Mouse (Mus musculus): ENCODE data around the gene Gpx8. TPM values are rescaled to one million over a fixed set of nuclear protein-coding genes. Genes with fewer than 3 reads are reported as not detected.
A peak's percentile ranks its signal among the peaks of the same experiment; 100 is the strongest.
"Not testable (repeated sequence)": the region's sequence is repeated elsewhere in the genome, so short reads cannot be mapped to it uniquely, and the experiment has no call there.

Gene Gpx8
- polyA plus RNA-seq, 1 experiment from 2014 or later, result not detected

DNA sequence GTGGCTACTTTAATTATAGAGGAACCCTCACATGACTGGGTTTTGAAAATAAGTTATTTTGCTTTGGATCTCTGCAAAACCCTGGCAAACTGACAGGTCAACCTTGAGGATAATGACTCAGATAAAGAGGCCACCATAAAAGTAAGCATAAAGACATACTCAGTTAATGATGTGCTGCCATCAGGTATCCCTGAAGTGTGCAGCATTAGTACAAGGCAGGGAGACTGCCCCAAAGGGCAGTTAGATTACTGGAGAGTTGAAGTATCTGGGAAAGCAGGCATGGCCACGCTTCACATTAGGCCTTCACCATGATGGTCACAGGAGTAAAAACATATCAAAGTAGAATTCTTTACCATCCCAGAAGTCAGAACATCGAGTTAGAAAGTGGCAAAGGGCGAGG, 1.3 kb downstream of the Gpx8 start:
- no peak overlapping the region for H3K27ac ChIP-seq
- no peaks in the 10 kb centered on the region for H3K79me2 ChIP-seq (ENCODE audit: inconsistent target)
- WGBS (ENCODE audit: missing documents), result 87% methylated on average over 3 of the region's 3 CpGs
- H3K36me3 ChIP-seq (ENCODE audit: inconsistent target), result no peaks in the 10 kb centered on the region
- no peak overlapping the region for H3K4me3 ChIP-seq (ENCODE audit: inconsistent target)

DNA sequence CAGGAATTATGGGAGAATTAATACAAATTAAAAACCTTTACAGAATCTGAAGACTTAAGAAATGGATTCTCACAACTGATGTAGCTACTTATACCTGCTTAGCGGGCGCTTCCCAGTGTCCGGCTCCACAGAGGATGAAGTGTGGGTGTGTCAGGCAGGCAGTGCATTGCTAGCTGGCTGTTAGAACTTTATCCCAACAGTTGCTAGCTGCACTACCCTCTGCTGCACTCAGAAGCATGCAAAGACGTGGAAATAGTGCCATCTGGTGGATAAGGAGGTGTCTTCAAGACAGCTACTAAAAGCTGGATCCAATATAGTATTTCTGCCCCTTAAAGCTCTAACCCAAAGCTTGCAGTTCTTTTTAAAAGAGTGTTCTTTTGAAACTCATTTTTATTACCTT, 10.4 kb downstream of the Gpx8 start:
- H3K79me2 ChIP-seq (ENCODE audit: inconsistent target), result no peaks in the 10 kb centered on the region
- H3K4me3 ChIP-seq (ENCODE audit: inconsistent target), result no peak overlapping the region
- WGBS (ENCODE audit: missing documents), result 0% methylated on average over 4 of the region's 4 CpGs
- H3K27ac ChIP-seq, result no peak overlapping the region
- H3K36me3 ChIP-seq (ENCODE audit: inconsistent target), result no peaks in the 10 kb centered on the region

DNA sequence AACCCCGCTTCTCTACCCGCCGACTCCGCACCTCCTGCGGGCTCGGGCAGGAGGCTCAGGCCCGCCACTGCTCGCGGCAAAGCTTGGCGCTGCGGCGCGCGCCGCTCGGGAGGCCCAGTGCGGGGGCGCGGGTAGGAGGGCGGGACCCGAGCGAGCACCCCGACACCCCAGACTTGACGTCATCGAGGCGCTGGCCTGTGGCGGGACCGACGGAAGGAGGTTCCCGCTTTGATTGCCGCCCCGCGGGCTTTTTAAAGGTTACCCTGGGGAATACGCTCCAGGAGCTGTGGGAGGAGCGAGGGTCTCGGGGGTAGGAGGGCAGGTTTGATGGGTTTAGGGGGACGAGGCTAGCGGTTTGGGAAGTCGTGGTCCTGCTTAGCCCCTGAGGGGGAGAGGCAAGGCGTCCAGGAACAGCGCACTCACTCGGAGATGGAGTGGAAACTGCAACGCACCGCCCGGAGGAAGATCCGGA, 11.2 kb downstream of the Gpx8 start, which contains the start of gene Cdc20b:
Gene Cdc20b (plus strand): TSS at position 162 of the 472 bp plus-strand sequence.
- Histone ChIP-seq H3K79me2 (ENCODE audit: inconsistent target) (no peaks in the 10 kb centered on the region), H3K36me3 (ENCODE audit: inconsistent target) (no peaks in the 10 kb centered on the region), H3K4me3 (ENCODE audit: inconsistent target) (peak within 1 kb of the TSS; percentile 26; the same call in 1 of the 2 replicates), H3K27ac (no peak within 1 kb of the TSS)
- 0% methylated on average over 46 of the region's 46 CpGs for WGBS (ENCODE audit: missing documents)

DNA sequence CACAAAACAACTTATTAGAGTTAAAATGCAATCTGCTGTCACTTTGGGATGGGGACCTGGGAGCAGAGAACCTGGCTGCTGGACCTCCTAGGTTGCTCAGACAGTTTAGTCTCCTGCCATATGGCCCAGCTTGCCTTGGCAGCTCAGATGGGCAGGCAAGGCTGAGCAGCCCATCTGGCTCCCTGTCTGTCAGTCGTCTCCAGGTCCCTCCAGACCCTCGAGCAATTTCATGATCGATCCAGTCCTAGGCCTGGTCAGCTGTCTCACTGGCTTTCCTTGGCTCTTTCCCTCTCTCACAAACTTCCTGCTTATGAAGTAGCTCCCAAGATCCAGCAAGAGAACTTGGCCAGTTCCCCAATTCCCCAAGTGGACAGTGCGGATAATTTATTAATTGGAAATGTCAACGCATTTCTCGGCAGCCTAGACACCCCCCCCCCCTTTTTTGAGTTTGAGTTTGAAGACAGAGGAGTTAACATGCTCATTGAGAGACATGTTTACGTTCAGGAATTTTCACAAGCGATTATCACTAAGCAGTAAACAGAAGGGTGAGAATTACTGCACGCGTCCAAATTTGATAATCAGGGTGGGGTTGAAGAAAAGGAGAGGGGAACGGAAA, 11.8 kb downstream of the Gpx8 start:
- Histone ChIP-seq H3K4me3 (ENCODE audit: inconsistent target) (no peak overlapping the region), H3K79me2 (ENCODE audit: inconsistent target) (no peaks in the 10 kb centered on the region), H3K27ac (no peak overlapping the region), H3K36me3 (ENCODE audit: inconsistent target) (no peaks in the 10 kb centered on the region)
- 4% methylated on average over 11 of the region's 11 CpGs for WGBS (ENCODE audit: missing documents)

DNA sequence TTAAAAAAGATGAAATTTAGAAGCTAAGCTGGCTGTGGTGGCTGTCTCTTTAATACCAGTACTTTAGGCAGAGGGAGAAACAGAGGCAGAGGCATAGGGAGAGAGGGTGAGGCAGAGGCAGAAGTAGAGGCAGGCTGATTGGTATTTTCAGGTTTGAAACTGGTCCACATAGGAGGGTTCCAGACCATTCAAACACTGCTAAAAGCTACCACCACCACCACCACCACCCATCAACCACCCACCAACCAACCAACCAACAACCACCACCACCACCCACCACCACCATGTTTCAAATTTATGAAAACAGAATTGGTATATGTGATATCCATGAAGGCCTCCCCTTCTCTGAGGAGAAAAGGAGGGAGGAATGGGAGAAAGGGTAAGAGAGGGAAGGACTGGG, 13.4 kb downstream of the Gpx8 start:
- no peak overlapping the region for H3K27ac ChIP-seq
- no peaks in the 10 kb centered on the region for H3K79me2 ChIP-seq (ENCODE audit: inconsistent target)
- H3K36me3 ChIP-seq (ENCODE audit: inconsistent target), result no peaks in the 10 kb centered on the region
- no peak overlapping the region for H3K4me3 ChIP-seq (ENCODE audit: inconsistent target)

DNA sequence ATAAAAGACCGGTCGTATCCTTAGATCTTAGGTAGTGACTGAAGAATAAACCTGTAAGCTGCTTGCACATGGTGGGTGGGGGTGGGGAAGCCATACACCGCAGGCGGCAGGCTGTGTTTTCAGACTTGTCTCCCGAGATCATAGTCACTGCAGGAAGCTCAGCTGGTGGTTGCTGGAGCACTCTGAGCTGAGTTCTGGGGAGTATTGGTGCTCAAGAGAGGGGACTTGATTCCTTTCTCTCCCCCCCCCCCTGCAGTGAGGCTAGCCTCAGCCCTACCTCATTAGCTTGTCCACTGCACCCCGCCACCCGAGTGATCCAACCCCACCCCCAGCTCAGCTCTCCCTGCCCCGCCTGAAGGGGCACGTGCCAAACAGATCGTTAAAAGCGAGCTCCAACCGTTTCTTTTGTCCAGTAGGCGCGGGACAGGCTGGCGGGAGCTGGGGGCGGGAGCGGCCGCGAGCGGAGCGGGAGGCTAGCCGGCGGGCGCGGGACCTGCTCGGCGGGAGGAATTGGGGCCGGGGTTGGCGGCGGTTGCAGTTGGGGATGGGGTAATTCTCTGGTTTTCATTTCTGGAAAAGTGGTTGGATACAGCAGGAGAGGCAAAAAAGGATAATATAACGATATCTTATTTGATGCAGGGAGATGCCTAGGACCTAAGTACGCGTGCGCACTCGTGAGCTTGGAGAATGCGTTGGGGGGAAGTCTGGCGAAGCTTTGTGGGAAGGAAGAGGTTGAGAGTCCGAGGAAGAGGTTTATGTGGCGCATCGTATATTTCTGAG, 14.2 kb downstream of the Gpx8 start:
- Histone ChIP-seq H3K36me3 (ENCODE audit: inconsistent target) (no peaks in the 10 kb centered on the region), H3K27ac (no peak overlapping the region), H3K4me3 (ENCODE audit: inconsistent target) (no peak overlapping the region), H3K79me2 (ENCODE audit: inconsistent target) (no peaks in the 10 kb centered on the region)
- 1% methylated on average over 40 of the region's 40 CpGs for WGBS (ENCODE audit: missing documents)

DNA sequence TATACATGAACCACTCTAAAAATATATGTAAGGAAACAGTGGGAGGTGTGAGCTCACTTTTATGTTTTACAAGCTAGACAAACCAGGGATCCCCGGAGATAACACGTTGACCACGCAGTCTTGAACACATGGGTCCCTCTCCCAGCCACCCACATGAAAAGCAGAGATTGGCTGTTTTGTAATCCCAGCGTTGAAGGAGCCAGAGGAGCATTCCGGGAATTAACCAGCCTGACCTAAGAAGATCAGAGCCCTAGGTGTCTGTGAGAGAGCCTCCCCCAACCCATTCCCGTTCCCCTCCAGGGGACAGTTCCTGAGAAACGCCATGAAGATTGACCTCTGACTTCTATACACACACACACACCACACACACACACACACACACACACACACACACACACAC, 14.9 kb downstream of the Gpx8 start:
- 3% methylated on average over 7 of the region's 7 CpGs for WGBS (ENCODE audit: missing documents)
- no peak overlapping the region for H3K4me3 ChIP-seq (ENCODE audit: inconsistent target)
- no peaks in the 10 kb centered on the region for H3K79me2 ChIP-seq (ENCODE audit: inconsistent target)
- H3K36me3 ChIP-seq (ENCODE audit: inconsistent target), result no peaks in the 10 kb centered on the region
- no peak overlapping the region for H3K27ac ChIP-seq

DNA sequence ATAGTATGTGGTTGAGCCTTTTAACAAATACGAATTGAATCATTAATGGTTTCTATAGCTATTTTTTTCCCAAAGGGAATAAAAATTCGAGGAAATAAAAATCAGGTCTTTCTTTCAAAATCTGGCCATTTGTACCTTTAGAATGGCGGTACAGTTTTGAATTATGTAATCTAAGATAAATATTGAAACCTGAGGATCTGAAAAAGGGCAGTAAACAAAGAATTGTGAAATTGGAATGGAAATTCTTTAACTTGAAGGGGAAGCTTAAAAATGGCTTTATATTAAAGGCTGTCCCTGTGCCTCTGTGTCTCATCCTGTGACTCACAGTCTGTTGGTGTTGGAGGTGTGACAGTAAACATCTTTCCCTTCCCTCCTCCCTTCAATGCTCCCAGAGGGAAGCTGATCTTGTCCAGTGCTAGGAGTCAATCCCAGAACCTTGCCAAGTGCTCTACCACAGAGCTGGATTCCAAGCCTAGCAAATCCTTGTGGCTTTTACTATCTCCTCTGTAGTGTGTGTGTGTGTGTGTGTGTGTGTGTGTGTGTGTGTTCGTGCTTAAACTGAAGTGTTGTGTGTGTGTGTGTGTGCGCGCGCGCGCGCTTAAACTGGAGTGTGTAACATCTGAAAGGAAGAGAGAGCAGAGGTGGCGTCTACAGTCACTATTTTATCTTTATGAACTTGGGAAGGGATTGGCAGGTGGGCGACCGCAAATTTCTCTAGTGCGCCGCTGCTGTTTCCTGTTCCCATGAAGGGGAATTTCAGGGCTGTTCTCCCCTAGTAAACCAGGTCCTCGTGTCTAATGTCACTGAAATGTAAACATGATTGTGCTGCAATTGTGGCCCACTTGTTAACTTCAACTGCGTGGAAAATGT, 22.7 kb downstream of the Gpx8 start:
- Histone ChIP-seq H3K36me3 (ENCODE audit: inconsistent target) (no peaks in the 10 kb centered on the region), H3K27ac (no peak overlapping the region), H3K79me2 (ENCODE audit: inconsistent target) (no peaks in the 10 kb centered on the region), H3K4me3 (ENCODE audit: inconsistent target) (no peak overlapping the region)
- WGBS (ENCODE audit: missing documents), result 43% methylated on average over 16 of the region's 17 CpGs

DNA sequence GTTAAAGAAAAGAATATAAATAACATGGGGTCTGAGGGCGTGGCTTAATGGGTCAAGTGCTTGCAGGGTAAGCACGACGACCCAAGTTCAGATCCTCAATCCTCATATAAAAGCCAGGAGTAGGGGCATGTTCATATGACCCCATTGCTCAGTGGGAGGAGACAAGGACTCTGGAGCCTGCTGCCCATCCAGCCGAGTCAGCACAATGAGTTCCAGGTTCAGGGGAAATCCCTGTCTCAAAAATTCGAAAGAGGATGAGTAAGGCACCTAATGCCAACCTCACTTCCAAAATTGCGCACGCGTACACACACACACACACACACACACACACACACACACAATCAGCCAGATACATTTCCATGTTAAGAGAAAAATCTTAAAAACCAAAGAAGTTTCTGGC, 23.7 kb downstream of the Gpx8 start:
- Histone ChIP-seq H3K36me3 (ENCODE audit: inconsistent target) (no peaks in the 10 kb centered on the region), H3K79me2 (ENCODE audit: inconsistent target) (no peaks in the 10 kb centered on the region), H3K4me3 (ENCODE audit: inconsistent target) (no peak overlapping the region), H3K27ac (no peak overlapping the region)
- WGBS (ENCODE audit: missing documents), result 79% methylated on average over 7 of the region's 8 CpGs

DNA sequence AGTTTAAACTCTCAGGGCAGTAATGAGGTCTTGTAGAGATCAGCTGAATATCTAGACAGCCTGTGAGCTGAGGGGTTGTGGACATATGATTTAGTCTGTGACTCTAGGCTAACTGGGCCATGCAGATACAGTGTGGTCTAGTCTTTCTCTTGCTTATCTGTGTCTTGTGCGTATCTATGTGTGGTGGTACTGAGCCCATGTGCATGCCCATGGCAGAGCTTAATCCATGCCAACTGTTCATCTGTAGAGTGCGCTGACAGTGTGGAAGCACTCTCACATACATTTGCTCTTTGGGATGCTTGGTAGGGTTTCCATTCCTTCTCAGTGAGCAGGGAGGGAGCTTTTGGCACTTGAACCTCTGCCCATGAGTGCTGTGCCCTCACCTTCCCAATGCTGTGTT, 24.7 kb downstream of the Gpx8 start:
- H3K27ac ChIP-seq, result no peak overlapping the region
- H3K36me3 ChIP-seq (ENCODE audit: inconsistent target), result no peaks in the 10 kb centered on the region
- no peak overlapping the region for H3K4me3 ChIP-seq (ENCODE audit: inconsistent target)
- WGBS (ENCODE audit: missing documents), result 92% methylated on average over 2 of the region's 2 CpGs
- H3K79me2 ChIP-seq (ENCODE audit: inconsistent target), result no peaks in the 10 kb centered on the region

DNA sequence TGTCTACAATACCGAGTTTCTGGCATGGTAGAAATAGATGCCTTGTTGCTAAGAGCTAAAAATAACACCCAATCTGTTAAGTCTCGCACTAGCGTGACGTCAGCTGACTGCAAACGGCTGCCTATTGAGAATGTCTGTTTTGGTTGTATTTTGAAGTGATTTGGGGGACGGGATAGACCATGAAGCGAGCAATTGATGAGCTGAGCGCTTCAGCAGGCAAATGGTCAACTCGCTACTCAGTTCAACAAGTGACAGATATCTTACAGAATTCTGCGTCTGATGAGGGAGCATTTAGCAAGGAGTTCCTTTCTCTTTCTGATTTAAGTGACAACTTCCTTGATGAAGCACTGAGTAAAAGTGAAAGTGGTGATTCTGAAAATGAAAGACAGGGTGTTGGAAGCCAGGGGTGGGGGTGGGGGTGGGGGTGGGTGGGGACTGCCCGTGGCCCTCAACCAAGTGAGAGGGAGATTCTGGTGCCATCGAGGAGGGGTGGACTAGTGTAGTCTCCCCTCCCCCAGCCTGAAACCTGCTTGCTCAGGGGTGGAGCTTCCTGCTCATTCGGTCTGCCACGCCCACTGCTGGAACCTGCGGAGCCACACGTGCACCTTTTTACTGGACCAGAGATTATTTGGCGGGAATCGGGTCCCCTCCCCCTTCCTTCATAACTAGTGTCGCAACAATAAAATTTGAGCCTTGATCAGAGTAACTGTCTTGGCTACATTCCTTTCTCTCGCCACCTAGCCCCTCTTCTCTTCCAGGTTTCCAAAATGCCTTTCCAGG, 32.8 kb downstream of the Gpx8 start:
- 4% methylated on average over 14 of the region's 20 CpGs for WGBS (ENCODE audit: missing documents)
- H3K27ac ChIP-seq, result peak overlapping the region; percentile 45
- H3K36me3 ChIP-seq (ENCODE audit: inconsistent target); H3K79me2 ChIP-seq (ENCODE audit: inconsistent target): not testable (repeated sequence)
- H3K4me3 ChIP-seq (ENCODE audit: inconsistent target), result peak overlapping the region; percentile 58

DNA sequence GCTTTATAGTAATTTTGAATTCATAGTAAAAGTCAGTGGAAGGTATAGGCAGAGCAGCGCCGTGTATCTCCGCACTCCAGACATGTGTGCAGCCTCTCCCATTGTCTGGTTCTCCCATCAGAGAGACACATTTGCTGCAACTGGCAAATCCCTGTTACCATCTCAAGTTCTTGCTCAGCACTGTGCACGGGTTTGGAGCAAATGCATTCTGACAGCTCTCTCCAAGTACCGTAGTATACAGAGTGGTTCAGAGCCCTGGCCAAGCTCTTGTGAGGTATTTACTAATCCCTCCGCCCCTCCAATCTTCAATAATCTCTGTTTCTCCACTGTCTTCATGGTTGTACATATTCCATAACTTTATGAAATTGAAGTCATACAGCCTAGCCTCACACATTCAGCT, 33.5 kb downstream of the Gpx8 start:
- Histone ChIP-seq H3K4me3 (ENCODE audit: inconsistent target) (peak overlapping the region; percentile 58), H3K36me3 (ENCODE audit: inconsistent target) (no peaks in the 10 kb centered on the region), H3K27ac (peak overlapping the region; percentile 45; the same call in 1 of the 2 replicates), H3K79me2 (ENCODE audit: inconsistent target) (no peaks in the 10 kb centered on the region)
- WGBS (ENCODE audit: missing documents), result 89% methylated on average over 6 of the region's 6 CpGs

DNA sequence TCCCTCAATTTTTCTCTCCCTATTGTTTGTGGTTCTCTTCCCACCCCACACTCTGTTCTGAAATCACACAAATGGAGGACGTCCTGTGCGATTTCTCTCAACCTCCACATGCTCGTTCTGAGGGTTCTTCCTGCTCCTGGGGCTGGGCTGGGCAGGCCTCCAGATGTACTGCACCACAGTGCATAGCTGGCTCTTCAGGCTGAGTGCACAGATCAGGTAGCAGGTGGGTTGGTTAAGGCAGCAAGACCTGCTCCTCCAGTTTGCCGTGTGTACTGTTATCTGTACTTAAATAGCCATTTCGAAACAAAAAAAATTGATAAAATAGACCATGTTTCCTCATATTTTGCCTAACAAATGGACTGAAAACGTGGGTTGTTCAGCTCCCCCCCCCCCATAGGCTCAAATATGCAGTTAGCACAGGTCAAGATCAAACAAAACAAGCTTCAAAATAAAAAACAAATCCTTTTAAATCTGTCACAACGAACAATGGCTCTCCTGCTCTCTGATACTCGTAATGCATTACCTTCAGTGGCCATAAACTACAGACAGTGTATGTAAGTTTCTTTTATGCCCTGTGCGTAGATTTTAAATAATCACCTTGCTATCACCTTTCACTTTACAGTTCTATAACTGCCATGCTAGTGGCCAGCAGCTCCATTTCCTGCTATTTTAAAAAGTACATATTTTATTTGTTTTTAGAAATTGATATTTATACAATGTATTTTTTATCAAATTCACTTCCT, 45.5 kb downstream of the Gpx8 start:
- Histone ChIP-seq H3K36me3 (ENCODE audit: inconsistent target) (no peaks in the 10 kb centered on the region), H3K79me2 (ENCODE audit: inconsistent target) (no peaks in the 10 kb centered on the region), H3K27ac (no peak overlapping the region), H3K4me3 (ENCODE audit: inconsistent target) (no peak overlapping the region)
- 54% methylated on average over 9 of the region's 9 CpGs for WGBS (ENCODE audit: missing documents)

DNA sequence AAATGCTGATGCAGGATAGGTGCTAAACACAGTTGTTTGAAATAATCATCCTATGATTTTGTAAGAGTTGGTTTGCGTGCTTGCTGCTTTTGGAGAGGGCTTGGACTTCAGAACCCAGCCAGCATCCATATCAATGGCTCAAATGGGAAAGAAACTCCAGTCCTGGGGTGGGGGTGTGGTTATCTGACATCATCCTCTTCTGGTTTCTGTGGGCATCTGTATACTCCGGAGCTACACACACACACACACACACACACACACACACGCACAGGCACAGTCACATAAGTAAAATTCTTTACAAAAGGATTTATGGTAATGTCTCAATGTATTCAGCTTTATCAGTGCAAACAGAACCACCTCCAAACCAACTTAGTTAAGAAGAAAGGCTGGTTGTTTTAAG, 46.1 kb downstream of the Gpx8 start:
- Histone ChIP-seq H3K79me2 (ENCODE audit: inconsistent target) (no peaks in the 10 kb centered on the region), H3K4me3 (ENCODE audit: inconsistent target) (no peak overlapping the region), H3K27ac (no peak overlapping the region), H3K36me3 (ENCODE audit: inconsistent target) (no peaks in the 10 kb centered on the region)
- WGBS (ENCODE audit: missing documents), result 63% methylated on average over 3 of the region's 3 CpGs
